Mouse (Mus musculus) midbrain, postnatal 0 days (tissue): ENCODE measurements around the gene Dkkl1. TPM values are rescaled to one million over a fixed set of nuclear protein-coding genes. Genes with fewer than 3 reads are reported as not detected.
A peak's percentile ranks its signal among the peaks of the same experiment; 100 is the strongest.
"Not testable (repeated sequence)": the region's sequence is repeated elsewhere in the genome, so short reads cannot be mapped to it uniquely, and the experiment has no call there.

ENCODE experiments used
- ATAC-seq: fragments of 200-750 bp; cut with Nextera tagmentation; 2 replicates; pipeline ENCODE4 v1.8.0; 2017; ENCODE audit warnings: moderate number of reproducible peaks, mild to moderate bottlenecking, moderate TSS enrichment, moderate library complexity; ENCODE audit not compliant: low FRiP score
- DNase-seq: peaks from one replicate; pipeline ENCODE4 v3.0.0-alpha.2; 2015; ENCODE audit warnings: low spot score
- H3K27ac ChIP-seq: fragments of 300-500 bp; sonication (generic); 2 replicates; pipeline ENCODE4 v1.5.1; 2014; ENCODE audit warnings: low read depth, mild to moderate bottlenecking, low read length, mixed read lengths
- H3K27me3 ChIP-seq: fragments of 300-500 bp; sonication (generic); 2 replicates; pipeline ENCODE4 v1.6.1; 2014; ENCODE audit warnings: low read length, control low read depth, mixed read lengths; ENCODE audit not compliant: insufficient read depth
- H3K36me3 ChIP-seq: fragments of 300-500 bp; sonication (generic); 2 replicates; pipeline ENCODE4 v1.6.1; 2014; ENCODE audit warnings: low read length, control low read depth, mixed read lengths; ENCODE audit not compliant: insufficient read depth
- H3K4me1 ChIP-seq: fragments of 300-500 bp; sonication (generic); 2 replicates; pipeline ENCODE4 v1.6.1; 2014; ENCODE audit warnings: mild to moderate bottlenecking, control low read depth, antibody characterized with exemption, low read length, mixed read lengths; ENCODE audit not compliant: insufficient read depth
- H3K4me2 ChIP-seq: fragments of 300-500 bp; sonication (generic); 2 replicates; pipeline ENCODE4 v1.6.1; 2014; ENCODE audit warnings: low read depth, mild to moderate bottlenecking, low read length, mixed read lengths; ENCODE audit not compliant: poor library complexity, severe bottlenecking
- H3K4me3 ChIP-seq: fragments of 300-500 bp; sonication (generic); 2 replicates; pipeline ENCODE4 v1.5.1; 2014; ENCODE audit warnings: low read depth, mild to moderate bottlenecking, low read length, moderate library complexity
- H3K9ac ChIP-seq: fragments of 300-500 bp; sonication (generic); replicated peaks from 2 replicates; pipeline ENCODE4 v1.6.1; 2014; ENCODE audit warnings: mild to moderate bottlenecking, low read length, moderate library complexity, mixed read lengths; ENCODE audit not compliant: poor library complexity, severe bottlenecking
- H3K9me3 ChIP-seq: fragments of 300-500 bp; sonication (generic); 2 replicates; pipeline ENCODE4 v1.6.1; 2016; ENCODE audit warnings: low read length, control low read depth
- CTCF ChIP-seq: IDR thresholded peaks from 2 replicates; pipeline ENCODE4 v1.5.1; 2016; ENCODE audit warnings: antibody characterized with exemption, mild to moderate bottlenecking
- WGBS: fragments of 180-500 bp; shearing (Covaris S2); extraction: QIAGEN DNeasy Blood & Tissue Kit; methylation state at CpG from one replicate; pipeline ENCODE4 v1.1.7; 2014; 5-methylcytosine and 5-hydroxymethylcytosine counted together
- polyA plus RNA-seq: library from polyadenylated mRNA; unstranded; fragments of >200 nt; fragmentation: Nextera tagmentation; extraction: Ambion mirVana; gene quantifications from 2 replicates; pipeline ENCODE4 v1.2.1, GENCODE M21; 2015
- total RNA-seq: library from RNA; depleted of rRNA; stranded (reverse); fragments of >200 nt; gene quantifications from 2 replicates; pipeline ENCODE4 v1.2.3, GENCODE M21; 2014; rRNA removed

Dkkl1 gene
- total RNA-seq (9.0 and 14.4 TPM in 2 replicates), polyA plus RNA-seq (23.8 and 23.9 TPM in 2 replicates)

DNA sequence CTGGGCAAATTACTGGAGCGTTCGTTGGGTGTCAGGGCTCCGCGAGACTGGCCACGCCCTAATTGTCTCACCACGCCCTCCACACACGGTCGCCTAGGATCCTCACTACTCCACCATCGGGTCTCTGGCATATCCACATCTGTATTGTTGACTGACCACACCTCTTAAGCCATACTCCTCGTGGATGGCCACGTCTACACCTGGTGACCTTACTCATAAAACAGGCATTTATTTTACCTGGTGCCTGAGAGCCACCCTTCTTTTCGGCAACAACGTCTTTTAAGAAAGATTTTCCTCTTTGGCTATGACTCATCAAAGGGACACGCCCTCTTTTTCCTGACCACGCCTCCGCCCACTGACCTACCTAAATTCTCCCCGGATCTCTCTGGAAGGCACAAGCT, at the start of gene Dkkl1:
Gene Dkkl1 (minus strand): TSS at position 297 of the 401 bp plus-strand sequence.
- Histone ChIP-seq H3K9ac (no peak within 1 kb of the TSS; the same call in 1 of the 2 replicates), H3K9me3 (no peaks in the 10 kb centered on the region), H3K36me3 (no peaks in the 10 kb centered on the region), H3K4me2 (peak within 1 kb of the TSS; percentile 26), H3K4me3 (peak within 1 kb of the TSS; percentile 15; the same call in 1 of the 2 replicates), H3K27ac (no peak within 1 kb of the TSS), H3K27me3 (peaks cover 15% of the 10 kb centered on the region), H3K4me1 (peaks cover 5% of the 10 kb centered on the region; the same call in 1 of the 2 replicates)
- no peak for TF ChIP-seq CTCF
- ATAC-seq (no peak), DNase-seq (no peak)
- 9% methylated on average over 17 of the region's 17 CpGs for WGBS

GRCm38 (mm10) chr7:45259281-45259680, 47.3 kb upstream of the Dkkl1 start:
- Histone ChIP-seq H3K27me3 (no peaks in the 10 kb centered on the region), H3K4me3 (no peak overlapping the region), H3K27ac (no peak overlapping the region), H3K9ac (no peak overlapping the region), H3K9me3 (no peaks in the 10 kb centered on the region), H3K4me1 (no peaks in the 10 kb centered on the region), H3K4me2 (no peak overlapping the region), H3K36me3 (no peaks in the 10 kb centered on the region)
- ATAC-seq, result no peak
- no peak for TF ChIP-seq CTCF
- no peak for DNase-seq
- WGBS, result 91% methylated on average over 8 of the region's 8 CpGs

GRCm38 (mm10) chr7:45257063-45257840, 45.3 kb upstream of the Dkkl1 start:
- ATAC-seq, result no peak
- Histone ChIP-seq H3K9me3 (no peaks in the 10 kb centered on the region), H3K4me3 (no peak overlapping the region), H3K27ac (no peak overlapping the region), H3K36me3 (no peaks in the 10 kb centered on the region), H3K27me3 (no peaks in the 10 kb centered on the region), H3K9ac (no peak overlapping the region), H3K4me2 (no peak overlapping the region), H3K4me1 (no peaks in the 10 kb centered on the region)
- 64% methylated on average over 11 of the region's 11 CpGs for whole genome bisulfite sequencing
- no peak for DNase-seq
- TF ChIP-seq CTCF, result no peak

DNA sequence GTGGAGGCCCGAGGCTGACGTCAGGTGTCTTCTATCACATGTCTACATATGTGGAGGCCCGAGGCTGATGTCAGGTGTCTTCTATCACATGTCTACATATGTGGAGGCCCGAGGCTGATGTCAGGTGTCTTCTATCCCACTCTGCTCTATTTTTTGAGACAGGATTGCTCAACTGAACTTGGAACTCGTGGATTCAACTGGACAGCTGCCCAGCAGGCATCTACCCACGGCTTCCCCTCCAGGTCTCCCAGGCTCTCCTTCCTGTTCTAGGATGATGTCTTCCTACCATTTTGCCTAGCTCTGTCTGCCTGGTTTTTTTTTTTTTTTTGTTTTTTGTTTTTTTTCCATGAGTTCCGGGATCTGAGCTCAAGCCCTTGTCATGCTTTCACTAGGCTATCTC, 43.9 kb upstream of the Dkkl1 start:
- DNase-seq, H3K27ac ChIP-seq, ATAC-seq, H3K4me3 ChIP-seq, H3K4me2 ChIP-seq, H3K9ac ChIP-seq, H3K36me3 ChIP-seq, H3K27me3 ChIP-seq, H3K4me1 ChIP-seq, H3K9me3 ChIP-seq: not testable (repeated sequence)
- WGBS, result 79% methylated on average over 4 of the region's 7 CpGs

GRCm38 (mm10) chr7:45253806-45254205, 41.9 kb upstream of the Dkkl1 start:
- no peak for TF ChIP-seq CTCF
- Histone ChIP-seq H3K27ac (no peak overlapping the region), H3K4me2 (no peak overlapping the region), H3K4me1 (no peaks in the 10 kb centered on the region), H3K9ac (no peak overlapping the region), H3K9me3 (no peaks in the 10 kb centered on the region), H3K27me3 (no peaks in the 10 kb centered on the region), H3K36me3 (no peaks in the 10 kb centered on the region), H3K4me3 (no peak overlapping the region)
- DNase-seq, result no peak
- ATAC-seq, result no peak
- 90% methylated on average over 8 of the region's 8 CpGs for WGBS

GRCm38 (mm10) chr7:45247666-45248065, 35.7 kb upstream of the Dkkl1 start:
- Histone ChIP-seq H3K4me3 (no peak overlapping the region), H3K27ac (no peak overlapping the region), H3K36me3 (no peaks in the 10 kb centered on the region), H3K9ac (no peak overlapping the region), H3K27me3 (no peaks in the 10 kb centered on the region), H3K4me2 (no peak overlapping the region), H3K9me3 (no peaks in the 10 kb centered on the region), H3K4me1 (no peaks in the 10 kb centered on the region)
- no peak for ATAC-seq
- 34% methylated on average over 3 of the region's 3 CpGs for WGBS
- TF ChIP-seq CTCF, result no peak
- no peak for DNase-seq
